Mouse (Mus musculus) cerebellum, adult 2 months (tissue): ENCODE data around the gene Slc17a3.

Experiments used
- CTCF ChIP-seq: fragments of 200-500 bp; IDR thresholded peaks from 2 replicates; pipeline ENCODE4 v1.5.1; 2011; ENCODE audit warnings: low read depth, mild to moderate bottlenecking, control low read depth, low read length, moderate library complexity, borderline replicate concordance; ENCODE audit not compliant: insufficient read depth
- POLR2A ChIP-seq: fragments of 200-500 bp; IDR thresholded peaks from 2 replicates; pipeline ENCODE4 v1.6.1; 2011; ENCODE audit warnings: low read length, control low read depth, borderline replicate concordance; ENCODE audit not compliant: insufficient read depth

DNA sequence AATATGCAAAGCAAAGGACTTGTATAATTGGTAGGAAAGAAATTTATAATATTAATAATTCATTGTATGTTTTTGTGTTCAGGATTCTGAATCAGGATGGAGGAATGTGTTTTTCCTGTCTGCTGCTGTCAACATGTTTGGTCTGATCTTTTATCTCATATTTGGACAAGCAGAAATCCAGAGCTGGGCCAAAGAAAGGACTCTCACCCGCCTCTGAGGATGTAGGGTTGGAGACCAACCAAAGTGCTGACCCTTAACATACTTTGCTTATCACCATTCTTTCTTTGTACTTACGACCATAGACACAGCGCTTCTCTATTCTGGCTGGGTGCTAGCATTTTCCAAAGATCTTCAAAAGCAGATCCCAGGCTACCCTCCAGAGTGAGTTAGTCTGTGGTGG lies 17.0 kb upstream of the Slc17a3 start:
- TF ChIP-seq CTCF (no peak), POLR2A (no peak)
